Mouse (Mus musculus): Measurements from ENCODE around the gene Wfdc1.

- TF ChIP-seq EP300 (IDR thresholded peaks at IDR 0.05; ENCODE audit: low read depth) (no peak), CTCF (IDR thresholded peaks at IDR 0.05; ENCODE audit: low read depth) (no peak)
Observed at GRCm38 (mm10) chr8:119736348-119736917, 70.3 kb downstream of the Wfdc1 start.
